Mouse (Mus musculus) brain, embryonic 14.5 days (tissue): ENCODE results near the gene Awat2.

Experiments
- CTCF ChIP-seq: fragments of 200-500 bp; IDR thresholded peaks from 2 replicates; pipeline ENCODE4 v1.5.1; 2012; ENCODE audit warnings: inconsistent platforms, mild to moderate bottlenecking, moderate library complexity, borderline replicate concordance; ENCODE audit not compliant: insufficient read depth, insufficient read length; ENCODE audit errors: extremely low read depth
- POLR2A ChIP-seq: fragments of 200-500 bp; IDR thresholded peaks from 2 replicates; pipeline ENCODE4 v1.6.1; 2012; ENCODE audit warnings: mild to moderate bottlenecking, inconsistent platforms, borderline replicate concordance; ENCODE audit not compliant: poor library complexity, insufficient read depth, insufficient read length, severe bottlenecking; ENCODE audit errors: extremely low read depth

- TF ChIP-seq CTCF (no peak), POLR2A (no peak)
Observed at GRCm38 (mm10) chrX:100409245-100409644, 33.3 kb downstream of the Awat2 start.
